Mouse (Mus musculus) lung, postnatal 10 days (tissue): ENCODE measurements around the gene Dapk3.
"Not testable (repeated sequence)": the region's sequence is repeated elsewhere in the genome, so short reads cannot be mapped to it uniquely, and the experiment has no call there.

Experiments
- DNase-seq: peaks from one replicate; pipeline ENCODE4 v3.0.0; 2021

The Dapk3 gene

DNA sequence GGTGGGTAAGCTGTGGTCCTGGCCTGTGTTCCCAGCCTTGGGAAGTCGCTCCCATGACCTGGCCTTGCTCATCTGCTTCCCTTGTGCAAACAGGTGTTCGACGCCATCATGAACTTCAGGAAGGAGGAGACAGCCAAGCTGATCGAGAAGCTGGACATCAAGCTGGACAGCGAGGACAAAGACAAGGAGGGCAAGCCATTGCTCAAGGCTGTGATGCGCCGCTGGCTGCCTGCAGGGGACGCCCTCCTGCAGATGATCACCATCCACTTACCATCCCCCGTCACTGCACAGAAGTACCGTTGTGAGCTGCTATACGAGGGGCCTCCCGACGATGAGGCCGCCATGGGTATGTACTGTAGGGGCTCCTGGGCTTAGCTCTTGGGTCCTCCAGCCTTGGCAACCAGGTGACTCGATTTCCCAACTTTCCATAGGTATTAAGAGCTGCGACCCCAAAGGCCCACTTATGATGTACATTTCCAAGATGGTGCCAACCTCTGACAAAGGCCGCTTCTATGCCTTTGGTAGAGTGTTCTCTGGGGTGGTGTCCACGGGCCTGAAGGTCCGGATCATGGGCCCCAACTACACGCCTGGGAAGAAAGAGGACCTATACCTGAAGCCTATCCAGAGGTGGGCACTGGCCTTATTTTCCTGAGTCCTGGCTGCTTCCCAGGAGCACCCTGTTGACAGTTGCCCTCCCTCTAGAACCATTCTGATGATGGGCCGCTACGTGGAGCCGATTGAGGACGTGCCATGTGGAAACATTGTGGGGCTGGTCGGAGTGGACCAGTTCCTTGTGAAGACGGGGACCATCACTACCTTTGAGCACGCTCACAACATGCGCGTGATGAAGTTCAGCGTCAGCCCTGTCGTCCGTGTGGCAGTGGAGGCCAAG lies 3.1 kb upstream of the Dapk3 start:
- DNase-seq = no peak

DNA sequence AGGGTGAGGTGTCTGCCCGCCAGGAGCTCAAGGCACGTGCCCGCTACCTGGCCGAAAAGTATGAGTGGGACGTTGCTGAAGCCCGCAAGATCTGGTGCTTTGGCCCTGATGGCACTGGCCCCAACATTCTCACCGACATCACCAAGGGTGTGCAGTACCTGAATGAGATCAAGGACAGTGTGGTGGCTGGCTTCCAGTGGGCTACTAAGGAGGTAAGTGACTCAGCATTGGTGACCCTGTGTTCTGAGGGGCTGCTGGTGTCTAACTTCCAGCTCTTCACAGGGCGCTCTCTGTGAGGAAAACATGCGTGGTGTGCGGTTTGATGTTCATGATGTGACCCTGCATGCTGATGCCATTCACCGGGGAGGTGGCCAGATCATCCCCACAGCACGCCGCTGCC lies 1.9 kb upstream of the Dapk3 start:
- DNase-seq = no peak

DNA sequence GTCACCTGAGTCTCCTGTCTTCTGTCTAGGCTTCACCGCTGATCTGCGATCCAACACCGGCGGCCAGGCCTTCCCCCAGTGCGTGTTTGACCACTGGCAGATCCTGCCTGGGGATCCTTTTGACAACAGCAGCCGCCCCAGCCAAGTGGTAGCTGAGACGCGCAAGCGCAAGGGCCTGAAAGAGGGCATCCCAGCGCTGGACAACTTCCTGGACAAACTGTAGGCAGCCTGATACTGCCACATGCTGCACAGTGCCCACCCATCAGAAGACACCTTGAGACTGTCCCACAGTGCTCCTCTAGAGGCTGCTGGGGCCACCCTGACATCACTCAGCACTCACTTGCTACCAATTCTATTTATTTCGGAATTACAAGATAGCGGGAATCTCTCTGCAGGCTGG lies 945 bp upstream of the Dapk3 start:
- not testable (repeated sequence) for DNase-seq

DNA sequence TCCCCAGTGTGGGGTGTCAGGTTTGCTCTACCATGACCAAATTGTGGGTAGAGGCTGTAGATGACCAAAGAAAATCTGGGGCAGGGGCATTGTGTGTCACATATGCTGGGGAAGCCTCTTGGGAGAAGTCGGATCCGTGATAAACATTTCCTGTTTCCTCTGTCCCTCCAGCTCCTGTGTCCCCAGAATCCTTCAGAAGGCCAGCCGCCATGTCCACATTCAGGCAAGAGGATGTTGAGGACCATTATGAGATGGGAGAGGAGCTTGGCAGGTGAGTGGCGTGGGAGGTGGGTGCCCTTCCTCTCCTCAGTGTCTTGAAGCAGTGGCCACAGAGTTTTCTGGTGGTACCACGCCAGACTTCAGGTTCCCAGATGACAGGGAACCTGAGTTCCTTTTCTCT lies 1.0 kb downstream of the Dapk3 start, which contains the start of gene 4930442H23Rik:
TSS of gene 4930442H23Rik (minus strand) at position 45 of the 400 bp plus-strand sequence.
- DNase-seq = no peak

DNA sequence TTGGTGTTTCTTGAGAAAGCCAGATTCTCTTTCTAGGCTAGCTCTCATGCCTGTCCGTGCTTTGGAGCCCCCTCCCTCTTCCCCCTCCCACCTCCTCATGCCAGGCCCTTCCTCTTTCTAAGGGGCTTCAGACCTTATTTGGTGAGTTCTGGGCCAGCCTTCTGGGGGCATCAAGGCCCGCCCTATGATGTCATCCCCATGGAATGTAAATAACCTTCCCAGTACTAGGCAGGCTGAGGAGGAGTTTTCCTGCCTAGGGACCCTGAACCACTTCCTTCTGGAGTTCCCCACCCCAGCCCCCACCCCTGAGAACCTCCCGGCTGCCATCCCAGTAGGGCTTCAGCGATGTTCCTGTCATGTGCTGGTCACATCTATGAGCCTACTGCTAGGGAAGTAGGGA lies 2.0 kb downstream of the Dapk3 start:
- DNase-seq = peak; percentile 86

DNA sequence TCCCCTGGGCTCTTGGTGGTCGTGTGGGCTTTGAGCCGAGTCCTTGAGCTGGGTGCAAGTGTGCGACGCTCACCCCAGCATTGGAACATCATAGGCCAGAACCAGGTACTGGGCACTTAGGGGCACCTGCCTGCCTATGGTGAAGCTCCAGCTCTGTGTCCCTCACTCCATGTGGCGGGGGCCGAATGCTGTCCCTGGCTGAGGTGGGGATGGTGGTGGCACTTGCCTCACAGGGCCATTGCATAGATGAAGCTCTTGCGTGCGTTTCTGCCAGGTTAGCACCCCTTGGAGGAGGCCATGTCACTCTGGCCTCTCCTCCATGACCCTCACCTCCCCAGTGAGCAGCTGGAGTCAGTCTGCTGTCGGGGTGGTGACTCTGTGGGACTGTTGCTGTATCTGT lies 4.4 kb downstream of the Dapk3 start:
- no peak for DNase-seq

DNA sequence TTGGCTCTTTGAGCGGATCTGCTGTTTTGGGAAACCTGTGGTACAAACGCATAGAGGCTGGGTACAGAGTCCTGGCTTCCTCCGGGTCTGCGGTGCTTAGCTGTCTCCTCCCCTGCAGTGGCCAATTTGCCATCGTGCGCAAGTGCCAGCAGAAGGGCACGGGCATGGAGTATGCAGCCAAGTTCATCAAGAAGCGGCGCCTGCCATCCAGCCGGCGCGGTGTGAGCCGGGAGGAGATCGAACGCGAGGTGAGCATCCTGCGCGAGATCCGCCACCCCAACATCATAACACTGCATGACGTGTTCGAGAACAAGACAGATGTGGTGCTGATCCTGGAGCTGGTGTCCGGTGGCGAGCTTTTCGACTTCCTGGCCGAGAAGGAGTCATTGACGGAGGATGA lies 7.0 kb downstream of the Dapk3 start:
- DNase-seq = no peak

DNA sequence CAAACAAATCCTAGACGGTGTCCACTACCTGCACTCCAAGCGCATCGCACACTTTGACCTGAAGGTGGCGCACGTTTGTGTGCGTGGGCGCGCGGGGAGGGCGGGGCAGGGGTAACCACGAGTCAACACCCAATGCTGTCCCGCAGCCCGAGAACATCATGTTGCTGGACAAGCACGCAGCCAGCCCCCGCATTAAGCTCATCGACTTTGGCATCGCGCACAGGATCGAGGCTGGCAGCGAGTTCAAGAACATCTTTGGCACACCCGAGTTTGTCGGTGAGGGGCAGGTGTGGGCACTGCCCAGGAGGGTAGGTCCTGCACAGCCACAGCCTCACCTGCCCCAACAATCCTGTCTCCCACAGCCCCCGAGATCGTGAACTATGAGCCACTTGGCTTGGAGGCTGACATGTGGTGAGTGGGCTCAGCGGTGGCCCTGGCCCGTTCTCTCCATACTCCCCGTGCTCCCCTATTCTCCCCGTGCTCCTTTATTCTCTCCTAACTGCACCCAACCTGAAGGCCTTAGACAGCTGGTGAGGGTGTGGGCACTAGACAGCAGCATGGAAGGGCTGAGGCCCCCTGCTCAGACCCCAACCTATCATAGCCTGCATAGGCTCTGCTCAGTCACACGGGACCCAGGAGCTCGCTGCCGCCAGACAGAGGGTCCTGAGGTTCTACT lies 7.6 kb downstream of the Dapk3 start:
- peak; percentile 57 for DNase-seq

DNA sequence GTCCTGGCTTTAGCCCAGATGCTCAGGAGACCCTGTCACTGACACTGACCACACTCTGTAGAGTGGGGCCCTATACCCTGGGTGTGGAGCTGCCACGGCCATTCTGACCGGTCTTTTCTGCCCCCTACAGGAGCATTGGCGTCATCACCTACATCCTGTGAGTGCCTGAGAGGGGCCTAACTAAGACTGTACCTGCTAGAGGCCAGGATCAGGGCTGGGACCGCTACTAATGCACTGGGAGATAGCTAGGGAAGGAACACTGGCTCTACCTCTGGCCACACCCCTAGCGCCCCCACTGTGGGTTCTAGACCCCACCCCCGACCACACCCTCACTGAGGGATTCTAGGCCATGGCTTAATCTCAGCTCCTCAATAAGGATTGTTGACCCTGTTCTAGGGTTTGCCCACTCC lies 8.1 kb downstream of the Dapk3 start:
- peak; percentile 51 for DNase-seq

DNA sequence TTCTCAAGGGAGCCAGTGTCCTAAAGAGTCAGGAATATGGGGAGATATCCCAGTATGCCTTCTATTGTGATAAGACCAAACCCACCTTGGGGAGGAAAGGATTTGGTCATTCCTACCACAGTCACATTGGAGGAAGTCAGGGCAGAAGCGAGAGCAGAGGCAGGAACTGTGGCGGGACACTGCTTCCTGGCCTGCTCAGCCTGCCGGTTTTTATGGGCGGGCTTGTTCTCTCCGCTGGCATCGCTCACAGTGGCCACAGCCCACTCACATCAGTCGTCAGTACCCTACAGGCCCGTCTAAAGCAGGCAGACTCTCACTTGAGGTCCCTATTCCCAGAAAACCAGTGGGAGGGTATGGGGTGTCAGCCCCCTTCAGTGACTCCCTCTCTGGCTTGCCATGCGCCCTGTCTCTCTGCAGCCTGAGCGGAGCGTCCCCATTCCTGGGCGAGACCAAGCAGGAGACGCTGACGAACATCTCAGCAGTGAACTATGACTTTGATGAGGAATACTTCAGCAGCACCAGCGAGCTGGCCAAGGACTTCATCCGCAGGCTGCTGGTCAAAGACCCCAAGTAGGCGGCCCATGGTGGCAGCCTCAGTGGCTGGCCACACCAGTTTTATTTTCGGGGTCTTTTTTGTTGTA lies 8.7 kb downstream of the Dapk3 start:
- DNase-seq = peak; percentile 56

DNA sequence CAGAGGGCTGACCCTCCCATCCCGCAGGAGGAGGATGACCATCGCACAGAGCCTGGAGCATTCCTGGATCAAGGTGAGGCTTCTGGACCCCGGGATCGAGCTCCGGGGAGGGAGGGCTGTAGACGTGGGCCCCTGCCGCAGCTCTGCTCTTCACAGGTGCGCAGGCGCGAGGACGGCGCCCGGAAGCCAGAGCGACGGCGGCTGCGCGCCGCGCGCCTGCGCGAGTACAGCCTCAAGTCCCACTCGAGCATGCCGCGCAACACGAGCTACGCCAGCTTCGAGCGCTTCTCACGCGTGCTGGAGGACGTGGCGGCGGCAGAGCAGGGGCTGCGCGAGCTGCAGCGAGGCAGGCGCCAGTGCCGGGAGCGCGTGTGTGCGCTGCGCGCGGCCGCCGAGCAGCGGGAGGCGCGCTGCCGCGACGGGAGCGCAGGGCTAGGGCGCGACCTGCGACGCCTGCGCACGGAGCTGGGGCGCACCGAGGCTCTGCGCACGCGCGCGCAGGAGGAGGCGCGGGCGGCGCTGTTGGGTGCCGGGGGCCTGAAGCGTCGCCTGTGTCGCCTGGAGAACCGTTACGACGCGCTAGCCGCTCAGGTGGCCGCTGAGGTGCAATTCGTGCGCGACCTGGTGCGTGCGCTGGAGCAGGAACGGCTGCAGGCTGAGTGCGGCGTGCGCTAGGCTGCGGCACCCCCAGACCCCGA lies 9.6 kb downstream of the Dapk3 start:
- peak; percentile 83 for DNase-seq

DNA sequence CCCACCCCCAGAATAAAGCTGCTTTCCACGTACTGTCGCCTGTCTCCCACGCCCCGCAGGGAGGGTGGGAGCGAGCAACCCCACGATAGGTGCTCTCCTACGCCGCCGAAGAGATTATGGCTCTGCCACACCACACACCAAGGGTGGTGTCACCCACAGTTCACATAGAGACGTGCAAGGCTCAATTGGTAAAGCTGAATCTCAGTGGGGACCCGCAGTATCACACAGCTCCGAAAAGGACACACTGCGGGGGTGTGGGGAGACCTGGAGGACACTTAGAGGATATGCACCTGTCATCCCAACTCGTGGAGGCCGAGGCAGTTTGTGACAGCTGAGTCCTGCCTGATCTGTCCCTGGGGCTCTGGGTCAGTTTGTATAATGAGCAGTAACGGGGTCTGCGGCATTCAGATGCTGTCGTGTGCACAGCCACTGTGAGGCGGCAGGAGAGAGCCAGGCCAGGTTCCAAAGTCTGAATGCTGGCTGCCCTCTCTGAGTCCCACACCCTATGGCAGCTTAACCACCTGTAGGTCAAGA lies 10.2 kb downstream of the Dapk3 start:
- no peak for DNase-seq

DNA sequence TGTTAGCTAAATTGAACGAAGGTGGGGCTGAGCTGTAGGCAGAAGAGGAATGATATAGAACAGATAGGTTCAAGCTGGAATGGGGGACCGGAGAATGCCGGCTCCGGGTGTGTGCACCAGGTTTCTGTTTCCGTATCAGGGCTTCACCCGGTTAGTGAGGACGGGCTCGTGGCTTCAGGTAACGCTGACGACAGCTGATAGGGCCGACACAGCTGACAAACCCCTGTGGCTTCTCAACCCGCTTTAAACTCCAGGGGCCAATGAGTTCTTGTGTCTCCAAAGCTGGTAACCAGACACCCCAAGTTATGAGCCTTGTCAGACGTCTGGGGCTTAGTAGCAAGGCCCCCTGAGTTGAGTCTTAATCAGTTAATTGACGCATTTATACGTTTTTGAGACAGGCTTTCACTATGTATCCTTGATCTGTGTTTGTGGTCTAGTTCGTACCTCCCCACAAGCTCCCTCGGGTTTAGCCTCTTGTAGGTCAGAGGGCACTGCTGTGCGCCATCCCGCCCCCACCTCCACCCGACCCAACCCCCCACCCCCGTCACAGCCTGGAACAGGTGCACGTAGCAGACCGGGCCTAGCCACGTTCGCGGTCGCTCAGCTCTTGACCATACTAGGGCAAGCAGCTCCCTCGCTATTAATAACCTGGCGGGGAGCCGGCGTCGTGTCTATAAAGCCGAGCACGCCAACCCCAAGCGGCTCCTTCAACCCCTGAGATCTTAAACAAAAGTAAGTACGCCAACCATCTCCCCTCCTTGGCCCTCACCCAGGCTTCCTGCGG lies 11.4 kb downstream of the Dapk3 start:
- peak; percentile 74 for DNase-seq

DNA sequence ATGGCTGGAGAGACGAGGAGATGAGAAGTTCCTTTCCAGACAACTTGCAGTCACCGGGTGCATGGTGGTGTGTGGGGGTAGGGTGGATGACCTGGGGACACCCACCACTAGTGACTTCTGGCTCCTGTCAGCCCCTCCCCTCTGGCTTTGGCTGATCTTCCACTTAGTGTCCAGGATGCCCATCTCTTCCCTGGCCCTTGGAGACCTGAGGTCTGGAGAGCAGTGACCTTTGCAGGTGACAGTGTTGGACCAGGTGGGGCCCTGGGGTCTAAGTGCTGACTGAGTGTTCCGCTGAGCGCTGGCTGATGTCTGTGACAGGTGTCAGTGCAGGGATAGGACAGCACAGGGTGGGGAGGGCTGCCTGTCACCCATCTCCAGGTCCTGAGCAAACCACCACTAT lies 12.5 kb downstream of the Dapk3 start:
- no peak for DNase-seq

DNA sequence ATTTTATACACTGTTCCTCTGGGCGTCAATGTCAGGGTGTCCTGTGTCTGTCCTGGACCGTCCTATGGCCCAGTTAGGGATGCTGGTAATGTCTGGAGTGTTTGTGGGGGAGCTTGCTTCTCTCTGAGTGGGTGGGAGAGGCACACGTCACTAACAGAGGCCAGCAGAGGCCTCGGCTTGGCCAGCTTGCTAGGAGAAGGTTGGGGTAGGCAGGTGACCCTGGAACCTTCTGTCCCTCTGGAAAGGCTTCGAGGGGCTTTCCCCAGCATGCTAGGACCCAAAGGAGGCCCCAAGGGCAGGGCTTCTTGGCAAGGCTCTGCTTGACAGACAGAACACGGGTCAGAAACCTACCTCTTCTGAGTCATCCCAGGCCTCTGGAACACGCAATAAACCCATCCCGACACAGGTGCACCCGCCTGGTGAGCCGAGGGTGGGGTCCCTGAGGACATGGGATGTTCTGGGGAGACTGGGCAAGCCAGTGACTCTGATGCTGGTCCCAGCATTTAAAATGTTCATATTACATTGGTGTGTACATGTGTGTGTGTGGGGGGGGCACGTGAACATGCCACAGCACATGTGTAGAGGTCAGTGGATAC lies 13.8 kb downstream of the Dapk3 start:
- no peak for DNase-seq

DNA sequence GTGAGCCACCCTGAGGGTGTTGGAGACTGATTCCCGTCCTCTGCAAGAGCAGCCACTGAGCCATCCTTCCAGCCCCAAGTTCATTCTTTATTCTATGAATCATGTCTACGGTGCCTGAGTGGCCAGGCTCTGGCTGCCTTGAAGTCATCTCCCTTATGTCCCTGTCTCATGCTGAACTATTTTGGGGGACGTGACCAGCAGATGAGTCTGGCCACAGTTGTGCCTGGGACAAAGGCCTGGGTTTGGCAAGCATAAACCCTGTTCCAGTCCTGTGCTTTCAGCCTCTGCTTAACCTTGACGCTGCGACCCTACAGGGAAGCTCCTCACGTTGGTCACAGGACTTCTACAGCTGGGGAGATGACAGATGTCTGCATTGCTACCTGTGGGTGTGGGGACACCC lies 14.5 kb downstream of the Dapk3 start:
- no peak for DNase-seq

DNA sequence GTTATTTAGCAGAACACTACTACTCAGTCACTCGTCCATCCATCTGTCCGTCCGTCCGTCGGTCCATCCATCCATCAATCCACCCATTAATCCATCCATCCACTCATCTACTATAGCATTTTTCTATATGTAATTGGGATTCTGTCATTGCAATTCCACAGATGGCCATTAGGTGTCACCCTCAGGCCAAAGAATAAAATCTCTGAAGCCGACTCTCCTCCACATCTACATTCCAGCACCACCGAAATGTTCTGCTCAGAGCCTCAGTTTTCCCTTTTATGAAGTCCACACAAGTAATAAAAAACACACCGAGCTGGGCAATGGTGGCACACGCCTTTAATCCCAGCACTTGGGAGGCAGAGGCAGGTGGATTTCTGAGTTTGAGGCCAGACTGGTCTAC lies 15.4 kb downstream of the Dapk3 start:
- DNase-seq = peak; percentile 73

DNA sequence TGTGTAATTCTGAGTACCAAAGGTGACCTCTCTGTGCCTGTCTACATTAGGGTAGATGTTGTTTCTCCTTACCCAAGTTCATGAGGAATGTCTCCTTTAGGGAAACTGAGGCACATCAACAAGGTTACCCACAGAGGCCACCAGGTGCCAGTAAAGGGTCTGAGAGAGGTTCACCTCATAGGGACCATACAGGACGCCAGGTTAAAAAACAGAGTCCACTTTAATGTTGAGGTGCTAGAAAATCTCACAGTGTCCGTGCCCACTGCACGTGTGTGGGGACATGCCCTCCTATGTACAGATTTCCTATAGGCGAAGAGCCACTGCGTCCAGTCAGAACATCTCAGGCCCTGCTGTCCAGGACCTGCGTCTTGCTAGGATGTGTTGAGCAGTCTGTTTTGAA lies 16.2 kb downstream of the Dapk3 start:
- no peak for DNase-seq

DNA sequence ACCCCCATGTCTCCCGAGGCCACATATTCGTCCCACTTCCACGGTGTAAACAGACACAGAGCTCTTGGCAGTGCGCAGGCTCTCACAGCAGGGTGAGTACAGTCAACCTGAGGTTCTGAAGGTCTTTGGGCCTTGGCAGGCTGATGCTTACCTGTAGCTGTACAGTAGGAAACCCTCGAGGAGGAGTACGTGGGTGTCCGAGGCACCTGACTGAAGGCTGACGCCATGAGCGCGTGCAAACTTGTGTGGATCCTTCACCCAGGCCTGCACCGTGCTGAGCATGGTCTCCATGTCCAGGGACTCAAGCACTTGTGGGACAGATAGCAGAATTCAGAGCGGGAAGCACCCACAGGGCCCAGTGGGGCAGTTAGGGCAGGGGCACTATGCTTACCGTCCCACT lies 17.3 kb downstream of the Dapk3 start:
- DNase-seq = no peak

DNA sequence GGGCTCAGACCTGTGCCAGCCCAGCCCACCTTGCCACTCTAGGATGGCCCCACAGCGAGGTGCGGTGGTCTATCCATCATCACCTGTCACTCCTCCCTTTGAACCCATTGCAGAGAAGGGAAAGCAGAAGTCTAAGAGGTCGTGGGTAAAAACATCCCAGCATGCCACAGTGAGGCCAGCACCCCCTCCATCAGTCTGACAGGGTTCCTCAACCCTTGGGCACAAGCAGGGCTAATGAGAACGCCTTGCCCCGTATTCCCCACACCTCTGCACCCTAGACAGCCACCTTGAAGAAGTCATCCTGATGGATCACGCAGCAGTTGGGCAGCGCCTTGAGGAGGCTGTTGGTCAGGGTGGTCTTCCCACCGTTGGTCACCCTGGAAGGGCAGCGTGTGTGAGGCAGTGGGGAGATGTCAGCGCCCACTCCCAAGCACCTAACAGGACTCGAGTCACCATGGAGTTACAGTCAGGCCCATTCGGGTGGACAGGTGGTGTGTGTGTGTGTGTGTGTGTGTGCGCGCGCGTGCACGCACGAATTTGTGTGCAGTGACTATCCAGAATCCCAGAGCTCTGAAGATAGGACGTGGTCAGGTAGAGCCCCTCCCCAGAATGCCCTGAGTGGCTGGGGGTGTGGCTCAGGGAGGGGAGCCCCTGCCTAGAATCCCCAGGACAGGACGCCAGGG lies 17.9 kb downstream of the Dapk3 start:
- DNase-seq = no peak
